Mouse (Mus musculus): Measurements from ENCODE around the gene Adgrv1. TPM values are rescaled to one million over a fixed set of nuclear protein-coding genes. Genes with fewer than 3 reads are reported as not detected.

Adgrv1 gene
- 0.86 and 0.90 TPM in 2 replicates for polyA plus RNA-seq (2015; fragmentation: Nextera tagmentation; extraction: Ambion mirVana)

DNA sequence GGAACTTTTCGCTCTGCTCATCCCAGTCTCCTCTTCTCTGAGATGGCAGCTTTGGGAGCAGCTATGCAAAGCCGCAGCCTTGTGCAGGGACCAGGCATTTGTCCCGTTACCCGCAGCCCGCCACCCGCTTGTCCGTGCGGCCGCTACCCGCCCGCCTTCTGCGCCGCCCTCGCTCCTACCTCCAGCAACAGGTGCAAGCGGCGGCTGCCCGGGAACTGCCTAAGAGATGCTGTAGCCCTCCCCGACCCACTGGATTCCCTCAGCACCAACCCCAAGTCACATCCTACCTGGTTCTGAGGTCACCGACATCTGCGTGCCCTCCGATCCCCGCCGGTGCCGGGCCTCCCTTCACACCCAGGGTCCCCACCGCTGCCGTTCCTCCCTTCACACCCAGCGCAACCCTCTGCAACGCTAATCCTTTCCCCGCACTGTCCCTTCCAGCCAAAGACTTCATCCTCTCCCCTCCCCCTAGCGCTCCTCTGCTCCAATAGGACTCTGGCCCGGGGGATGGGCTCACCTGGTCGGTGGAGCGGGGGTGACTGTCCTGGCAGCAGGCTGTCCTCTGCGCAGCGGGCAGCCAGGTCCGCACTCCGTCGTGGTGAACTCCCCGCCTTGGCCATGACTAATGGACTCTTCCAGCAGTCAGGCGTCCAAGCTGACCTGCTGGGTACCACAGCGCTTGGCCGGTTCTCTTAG, at the start of gene Adgrv1:
Gene Adgrv1 (minus strand): TSS at position 435 of the 696 bp plus-strand sequence.
- Histone ChIP-seq H3K9me3 (ENCODE audit: control insufficient read depth) (no peaks in the 10 kb centered on the region), H3K9ac (ENCODE audit: low read depth, low read length) (no peak within 1 kb of the TSS), H3K36me3 (ENCODE audit: control insufficient read depth, insufficient read depth) (no peaks in the 10 kb centered on the region), H3K4me1 (replicated peaks; ENCODE audit: control insufficient read depth, insufficient read depth, low read length) (no peaks in the 10 kb centered on the region), H3K27ac (ENCODE audit: low read depth, low read length) (no peak within 1 kb of the TSS), H3K4me3 (ENCODE audit: low read depth, low read length) (peak within 1 kb of the TSS; percentile 35), H3K27me3 (replicated peaks; ENCODE audit: control insufficient read depth, insufficient read depth, low read length) (peaks cover 15% of the 10 kb centered on the region), H3K4me2 (replicated peaks; ENCODE audit: low read depth) (peak within 1 kb of the TSS; percentile 65)
- peak; percentile 94 for ATAC-seq
- 1% methylated on average over 42 of the region's 42 CpGs for WGBS
- no peak for TF ChIP-seq CTCF (IDR thresholded peaks at IDR 0.05; ENCODE audit: low read depth)

DNA sequence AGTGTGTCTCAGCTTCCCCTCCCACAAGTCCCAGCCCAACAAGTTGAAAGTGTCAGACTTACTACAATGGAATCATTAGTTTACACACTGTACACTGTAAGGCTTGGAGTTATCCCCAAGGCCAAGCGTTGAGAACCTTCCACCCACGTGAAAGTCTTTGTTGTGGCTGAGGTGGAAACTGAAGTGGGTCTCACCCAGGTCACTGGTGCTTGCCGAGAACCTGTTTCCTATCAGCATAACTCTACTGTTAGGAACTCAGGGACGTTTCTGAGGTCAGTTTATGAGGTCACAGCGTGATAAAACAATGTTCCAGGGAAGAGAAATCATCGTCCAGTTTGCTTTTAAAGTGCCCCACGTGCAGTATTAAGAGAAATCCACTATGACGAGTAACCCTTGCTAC, 42.4 kb upstream of the Adgrv1 start:
- no peak for ATAC-seq
- H3K9ac ChIP-seq (ENCODE audit: low read depth, low read length): no peak overlapping the region
- H3K4me3 ChIP-seq (ENCODE audit: low read depth, low read length): no peak overlapping the region
- TF ChIP-seq CTCF (IDR thresholded peaks at IDR 0.05; ENCODE audit: low read depth): no peak
- H3K4me2 ChIP-seq (replicated peaks; ENCODE audit: low read depth): no peak overlapping the region
- peaks cover 22% of the 10 kb centered on the region for H3K36me3 ChIP-seq (ENCODE audit: control insufficient read depth, insufficient read depth)
- 67% methylated on average over 8 of the region's 8 CpGs for WGBS
- no peaks in the 10 kb centered on the region for H3K9me3 ChIP-seq (ENCODE audit: control insufficient read depth)
- no peaks in the 10 kb centered on the region for H3K27me3 ChIP-seq (replicated peaks; ENCODE audit: control insufficient read depth, insufficient read depth, low read length)
- no peaks in the 10 kb centered on the region for H3K4me1 ChIP-seq (replicated peaks; ENCODE audit: control insufficient read depth, insufficient read depth, low read length)
- H3K27ac ChIP-seq (ENCODE audit: low read depth, low read length): no peak overlapping the region

DNA sequence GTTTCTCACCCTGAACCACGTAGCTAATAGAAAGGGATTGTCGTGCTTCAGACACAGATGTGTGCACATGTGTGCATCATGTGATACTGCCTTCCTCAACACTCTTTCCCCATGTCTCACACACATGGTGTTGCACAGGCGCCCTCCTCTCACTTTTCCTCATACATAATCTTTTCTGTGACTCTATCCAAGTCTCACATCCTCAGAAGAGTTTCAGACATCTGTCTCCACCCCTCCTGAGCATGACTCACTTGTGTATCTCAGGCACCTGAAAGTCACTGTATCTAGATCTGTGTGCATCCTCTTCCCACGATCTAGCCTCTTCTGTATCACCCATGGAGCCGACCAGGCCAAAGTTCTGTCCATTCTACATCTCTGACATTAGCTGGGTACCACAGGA, 34.8 kb upstream of the Adgrv1 start:
- Histone ChIP-seq H3K9ac (ENCODE audit: low read depth, low read length) (no peak overlapping the region), H3K27me3 (replicated peaks; ENCODE audit: control insufficient read depth, insufficient read depth, low read length) (no peaks in the 10 kb centered on the region), H3K4me3 (ENCODE audit: low read depth, low read length) (no peak overlapping the region), H3K9me3 (ENCODE audit: control insufficient read depth) (no peaks in the 10 kb centered on the region), H3K36me3 (ENCODE audit: control insufficient read depth, insufficient read depth) (peaks cover 55% of the 10 kb centered on the region), H3K4me2 (replicated peaks; ENCODE audit: low read depth) (no peak overlapping the region), H3K27ac (ENCODE audit: low read depth, low read length) (no peak overlapping the region), H3K4me1 (replicated peaks; ENCODE audit: control insufficient read depth, insufficient read depth, low read length) (no peaks in the 10 kb centered on the region)
- WGBS: 89% methylated on average over 5 of the region's 5 CpGs
- TF ChIP-seq CTCF (IDR thresholded peaks at IDR 0.05; ENCODE audit: low read depth): no peak
- no peak for ATAC-seq

DNA sequence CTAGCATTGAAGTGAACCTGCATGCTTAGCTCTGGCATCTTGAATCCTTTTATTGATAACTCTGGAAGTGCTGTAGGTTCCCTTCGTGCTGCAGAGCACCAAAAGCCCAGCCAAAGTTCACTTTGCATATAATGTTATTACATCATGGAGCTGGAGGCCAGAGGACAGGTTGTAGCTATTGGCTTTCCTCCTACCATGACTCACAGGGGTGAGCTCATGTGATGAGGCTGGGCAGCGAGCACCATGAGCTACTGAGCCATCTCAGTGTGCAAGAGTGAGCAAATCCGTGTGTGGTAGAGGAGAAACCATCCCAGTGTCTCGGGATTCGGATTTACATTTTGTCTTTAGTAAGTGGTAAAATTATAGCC, 31.4 kb upstream of the Adgrv1 start:
- Histone ChIP-seq H3K4me1 (replicated peaks; ENCODE audit: control insufficient read depth, insufficient read depth, low read length) (no peaks in the 10 kb centered on the region), H3K36me3 (ENCODE audit: control insufficient read depth, insufficient read depth) (peaks cover 49% of the 10 kb centered on the region), H3K9ac (ENCODE audit: low read depth, low read length) (no peak overlapping the region), H3K9me3 (ENCODE audit: control insufficient read depth) (no peaks in the 10 kb centered on the region), H3K4me2 (replicated peaks; ENCODE audit: low read depth) (no peak overlapping the region), H3K27me3 (replicated peaks; ENCODE audit: control insufficient read depth, insufficient read depth, low read length) (no peaks in the 10 kb centered on the region), H3K27ac (ENCODE audit: low read depth, low read length) (no peak overlapping the region), H3K4me3 (ENCODE audit: low read depth, low read length) (no peak overlapping the region)
- no peak for TF ChIP-seq CTCF (IDR thresholded peaks at IDR 0.05; ENCODE audit: low read depth)
- ATAC-seq: peak; percentile 89
- WGBS: 59% methylated on average over 5 of the region's 5 CpGs

DNA sequence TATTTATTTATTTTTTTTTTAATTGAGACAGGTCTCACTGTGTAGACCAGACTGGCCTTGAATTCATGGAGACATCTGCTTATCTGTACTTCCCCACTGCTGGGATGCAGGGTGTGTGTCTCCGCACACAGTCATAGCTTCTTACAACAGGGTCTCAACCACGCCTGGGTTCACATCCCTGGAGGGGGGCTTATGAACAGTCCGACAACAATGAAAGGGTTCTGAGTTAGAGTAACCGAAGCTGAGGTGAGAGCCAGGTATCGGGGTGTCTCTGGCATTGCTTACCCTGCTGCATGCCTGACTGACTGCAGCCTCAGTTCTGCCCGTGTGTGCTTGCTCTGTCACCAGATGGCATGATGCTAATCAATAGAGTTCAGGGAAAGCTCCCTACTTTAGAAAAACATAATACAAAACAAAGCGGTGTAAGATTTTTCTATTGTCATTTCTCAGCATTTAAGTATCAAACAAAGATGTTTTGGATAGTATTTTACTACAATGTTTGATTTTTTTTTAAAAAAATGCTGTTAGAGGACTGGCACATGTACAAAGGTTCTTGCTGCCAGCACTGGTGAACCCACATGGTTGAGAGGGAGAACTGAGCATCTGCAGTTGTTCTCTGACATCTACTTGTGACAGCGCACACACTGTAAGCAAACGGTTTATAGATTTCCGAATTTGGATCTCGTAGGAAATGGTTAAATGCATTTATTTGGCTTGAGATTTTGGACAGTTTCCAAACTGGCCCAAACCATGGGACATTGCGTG, 30.8 kb upstream of the Adgrv1 start:
- 83% methylated on average over 12 of the region's 12 CpGs for WGBS
- no peak overlapping the region for H3K4me3 ChIP-seq (ENCODE audit: low read depth, low read length)
- no peaks in the 10 kb centered on the region; the same call in 1 of the 2 replicates for H3K4me1 ChIP-seq (replicated peaks; ENCODE audit: control insufficient read depth, insufficient read depth, low read length)
- H3K36me3 ChIP-seq (ENCODE audit: control insufficient read depth, insufficient read depth): peaks cover 44% of the 10 kb centered on the region
- H3K9ac ChIP-seq (ENCODE audit: low read depth, low read length): no peak overlapping the region
- no peak for TF ChIP-seq CTCF (IDR thresholded peaks at IDR 0.05; ENCODE audit: low read depth)
- H3K9me3 ChIP-seq (ENCODE audit: control insufficient read depth): no peaks in the 10 kb centered on the region
- H3K4me2 ChIP-seq (replicated peaks; ENCODE audit: low read depth): no peak overlapping the region
- no peaks in the 10 kb centered on the region for H3K27me3 ChIP-seq (replicated peaks; ENCODE audit: control insufficient read depth, insufficient read depth, low read length)
- no peak overlapping the region for H3K27ac ChIP-seq (ENCODE audit: low read depth, low read length)
- ATAC-seq: 0 out of 2 replicates have a peak, but pooled peaks have one; percentile 26

DNA sequence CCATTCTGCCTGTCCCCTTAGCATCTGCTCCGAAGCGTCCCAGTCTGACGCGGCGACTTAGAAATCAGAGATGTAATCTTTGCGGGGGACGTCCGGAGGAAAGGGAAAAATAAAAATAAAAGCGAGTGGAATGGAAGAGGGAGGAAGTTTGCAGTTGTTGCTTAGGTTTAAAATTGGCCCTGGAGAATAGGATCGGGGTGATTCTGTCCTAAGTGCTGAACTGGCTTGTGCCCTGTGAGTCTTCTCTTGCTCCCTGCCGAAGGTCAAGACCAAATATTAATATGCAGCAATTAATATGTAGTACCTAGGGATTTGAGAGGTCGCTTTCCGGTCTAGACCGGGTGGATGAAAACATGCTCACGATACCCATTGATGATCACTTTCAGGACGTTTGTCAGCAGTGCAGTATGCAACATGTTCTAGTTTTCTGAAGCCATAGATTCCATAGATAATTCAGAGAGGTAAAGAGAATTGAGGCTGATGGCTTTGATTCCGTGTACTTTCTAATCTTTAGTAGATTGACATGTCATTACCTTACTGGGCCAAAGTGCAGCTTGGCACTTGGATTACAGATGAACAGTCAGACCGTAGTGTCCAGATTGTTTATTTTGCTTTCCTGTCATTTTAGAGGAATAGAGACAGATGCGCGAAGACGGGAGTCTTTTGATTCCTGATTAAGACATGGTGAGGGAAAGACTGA, 25.2 kb upstream of the Adgrv1 start:
- 0 out of 2 replicates have a peak, but pooled peaks cover 4% of the 10 kb centered on the region for H3K36me3 ChIP-seq (ENCODE audit: control insufficient read depth, insufficient read depth)
- WGBS: 2% methylated on average over 21 of the region's 21 CpGs

More for the DNA sequence above, 25.2 kb upstream of the Adgrv1 start:
- TF ChIP-seq CTCF (IDR thresholded peaks at IDR 0.05; ENCODE audit: low read depth): no peak
- peak overlapping the region; percentile 90 for H3K9ac ChIP-seq (ENCODE audit: low read depth, low read length)
- H3K4me2 ChIP-seq (replicated peaks; ENCODE audit: low read depth): peak overlapping the region; percentile 75
- ATAC-seq: peak; percentile 9
- H3K4me3 ChIP-seq (ENCODE audit: low read depth, low read length): peak overlapping the region; percentile 90
- H3K27me3 ChIP-seq (replicated peaks; ENCODE audit: control insufficient read depth, insufficient read depth, low read length): no peaks in the 10 kb centered on the region
- no peaks in the 10 kb centered on the region for H3K9me3 ChIP-seq (ENCODE audit: control insufficient read depth)
- H3K4me1 ChIP-seq (replicated peaks; ENCODE audit: control insufficient read depth, insufficient read depth, low read length): peaks cover 5% of the 10 kb centered on the region; the same call in 1 of the 2 replicates
- H3K27ac ChIP-seq (ENCODE audit: low read depth, low read length): peak overlapping the region; percentile 94
